Comparison of ENCODE assay signal across 18 mouse cellular contexts in genomic region chr13:47894331-47894730, GRCm38 (mm10).
DNase-seq lines count a peak whose midpoint lies in the region; ATAC-seq and TF ChIP-seq lines count a peak whose summit lies in the region.
"Had no signal": no experiment of that assay in that cellular context is flagged by ENCODE, and none has a peak within 500 bp of the region (broad histone marks: within the 10 kb centered on the region; RNA-seq: fewer than 3 reads in every experiment).

No protein-coding gene starts in this region.

- H3K4me2 ChIP-seq in forebrain, embryonic 12.5 days, result no peak overlapping the region
- H3K4me2 ChIP-seq: heart, embryonic 15.5 days; liver, embryonic 11.5 days; neural tube, embryonic 12.5 days had no signal

- H3K4me3 ChIP-seq in forebrain, embryonic 10.5 days, result no peak overlapping the region
- no peak overlapping the region for H3K4me3 ChIP-seq in forebrain, embryonic 12.5 days (replicated peaks)
- no peak overlapping the region for H3K4me3 ChIP-seq in olfactory bulb, adult 2 months (ENCODE audit: insufficient read depth, low read depth, low read length)
- H3K4me3 ChIP-seq: heart, embryonic 15.5 days; neural tube, embryonic 12.5 days had no signal

- H3K27me3 ChIP-seq in forebrain, embryonic 10.5 days (ENCODE audit: poor library complexity, severe bottlenecking), result no peaks in the 10 kb centered on the region
- no peaks in the 10 kb centered on the region for H3K27me3 ChIP-seq in forebrain, embryonic 12.5 days
- H3K27me3 ChIP-seq: heart, embryonic 15.5 days; neural tube, embryonic 12.5 days had no signal

- peak overlapping the region; percentile 26; the same call in 1 of the 2 replicates for H3K27ac ChIP-seq in forebrain, embryonic 10.5 days
- no peak overlapping the region for H3K27ac ChIP-seq in forebrain, embryonic 12.5 days
- H3K27ac ChIP-seq in olfactory bulb, adult 2 months (ENCODE audit: insufficient read depth, low read depth, low read length), result peak overlapping the region; percentile 59
- H3K27ac ChIP-seq: heart, embryonic 15.5 days; neural tube, embryonic 12.5 days had no signal

- ATAC-seq in forebrain, embryonic 12.5 days (ENCODE audit: low FRiP score), result no peak

- H3K9ac ChIP-seq in forebrain, embryonic 12.5 days, result no peak overlapping the region
- H3K9ac ChIP-seq: heart, embryonic 15.5 days; neural tube, embryonic 12.5 days had no signal

- intact Hi-C loops in heart, postnatal 14 days (cut with DNase I), result no loop called here

- DNase-seq in forebrain, embryonic 10.5 days (ENCODE audit: extremely low spot score, low spot score), result no peak
- DNase-seq in right cerebral cortex, adult 18-20 months, result peak; percentile 23
- no peak for DNase-seq in right cerebral cortex, postnatal 25 days
- DNase-seq in adipocyte (ENCODE audit: low spot score), result peak; percentile 3
- no peak for DNase-seq in spleen, postnatal 4 days (ENCODE audit: low spot score in 2 of 2)
- no peak for DNase-seq in heart, postnatal 14 days
- DNase-seq: cerebellum, adult 11-12 months; heart, adult 18-20 months; kidney, adult 8-10 months; kidney, postnatal 36 days; lung, adult 2 months; lung, postnatal 36 days; thymus, adult 2 months had no signal

- no peaks in the 10 kb centered on the region for H3K36me3 ChIP-seq in forebrain, embryonic 10.5 days (replicated peaks)
- H3K36me3 ChIP-seq in forebrain, embryonic 12.5 days (replicated peaks), result no peaks in the 10 kb centered on the region
- H3K36me3 ChIP-seq: heart, embryonic 15.5 days; neural tube, embryonic 12.5 days had no signal

- H3K9me3 ChIP-seq in forebrain, embryonic 10.5 days, result peaks cover 11% of the 10 kb centered on the region; the same call in 1 of the 2 replicates
- H3K9me3 ChIP-seq in forebrain, embryonic 12.5 days, result 0 out of 2 replicates have a peak, but pooled peaks cover 5% of the 10 kb centered on the region
- H3K9me3 ChIP-seq: neural tube, embryonic 12.5 days had no signal

- peaks cover 18% of the 10 kb centered on the region for H3K4me1 ChIP-seq in forebrain, embryonic 10.5 days
- peaks cover 10% of the 10 kb centered on the region for H3K4me1 ChIP-seq in forebrain, embryonic 12.5 days
- no peaks in the 10 kb centered on the region for H3K4me1 ChIP-seq in olfactory bulb, adult 2 months (ENCODE audit: control insufficient read depth, insufficient read depth, low read length)
- H3K4me1 ChIP-seq: heart, embryonic 15.5 days; neural tube, embryonic 12.5 days had no signal

- TF ChIP-seq POLR2A in olfactory bulb, adult 2 months (IDR thresholded peaks at IDR 0.05; ENCODE audit: insufficient read depth, low read depth, low read length), result no peak

- no peak for TF ChIP-seq CTCF in olfactory bulb, adult 2 months (IDR thresholded peaks at IDR 0.05; ENCODE audit: insufficient read depth, low read depth, low read length)

- WGBS in forebrain, embryonic 10.5 days, result 91% methylated on average over 1 of the region's 1 CpGs
- WGBS in forebrain, embryonic 12.5 days, result 90% methylated on average over 1 of the region's 1 CpGs
- WGBS in olfactory bulb, adult 2 months, result 41% methylated on average over 1 of the region's 1 CpGs

Comparison
In these comparisons a context has a peak if more than half of its experiments do, and no peak if none do; other contexts are left out.
1. DNase-seq: peak in right cerebral cortex, adult 18-20 months (single experiment) and adipocyte (single experiment); none in forebrain, embryonic 10.5 days (single experiment), right cerebral cortex, postnatal 25 days (single experiment), spleen, postnatal 4 days (0 of 2) and heart, postnatal 14 days (0 of 2).